Mouse (Mus musculus): ENCODE measurements around the gene Ctnnd1. TPM values are rescaled to one million over a fixed set of nuclear protein-coding genes. Genes with fewer than 3 reads are reported as not detected.
A peak's percentile ranks its signal among the peaks of the same experiment; 100 is the strongest.
"Not testable (repeated sequence)": the region's sequence is repeated elsewhere in the genome, so short reads cannot be mapped to it uniquely, and the experiment has no call there.

Ctnnd1 gene
- 10 to 100 TPM; 46.4 to 49.7 TPM for total RNA-seq (2021)
- long read RNA-seq, experiment 1, partial matches to known transcripts: 9 of 19 reads
- long read RNA-seq, experiment 1, other reads (novel, unspliced or antisense): 10 of 19 reads
- long read RNA-seq, experiment 2, full-length matches to known transcripts: 2 of 25 reads
- long read RNA-seq, experiment 2, partial matches to known transcripts: 8 of 25 reads
- long read RNA-seq, experiment 2, other reads (novel, unspliced or antisense): 15 of 25 reads

GRCm38 (mm10) chr2:84650464-84651195, at the start of gene Ctnnd1:
Gene Ctnnd1, minus strand, starts transcription at chr2:84650765.
- intact Hi-C loops (cut with DNase I; ENCODE audit: low total_unique reads): no loop called here
- peak; percentile 86 for DNase-seq

- no peak for DNase-seq
- intact Hi-C loops (cut with DNase I; ENCODE audit: low total_unique reads): no loop called here
These were observed 44.6 kb upstream of the Ctnnd1 start for GRCm38 (mm10) chr2:84695007-84695695.

GRCm38 (mm10) chr2:84690050-84690449, 39.5 kb upstream of the Ctnnd1 start:
- intact Hi-C loops (cut with DNase I; ENCODE audit: low total_unique reads): no loop called here
- DNase-seq: no peak

- intact Hi-C loops (cut with DNase I; ENCODE audit: low total_unique reads): no loop called here
- no peak for DNase-seq
These were observed 37.7 kb upstream of the Ctnnd1 start for GRCm38 (mm10) chr2:84688080-84688844.

GRCm38 (mm10) chr2:84682605-84683183, 32.1 kb upstream of the Ctnnd1 start:
- no peak for DNase-seq
- intact Hi-C loops (cut with DNase I; ENCODE audit: low total_unique reads): no loop called here

GRCm38 (mm10) chr2:84679016-84679415, 28.5 kb upstream of the Ctnnd1 start, which contains the start of gene Tmx2:
Gene Tmx2, minus strand, starts transcription at chr2:84679140.
- intact Hi-C loops (cut with DNase I; ENCODE audit: low total_unique reads): no loop called here
- no peak for DNase-seq

- intact Hi-C loops (cut with DNase I; ENCODE audit: low total_unique reads): no loop called here
- DNase-seq: peak; percentile 91
These were observed 27.7 kb upstream of the Ctnnd1 start, which contains the start of the genes Gm28635 and Med19 for GRCm38 (mm10) chr2:84677968-84678880. Gene Gm28635, minus strand, starts transcription at chr2:84678041. Gene Med19, plus strand, starts transcription at chr2:84678402.

GRCm38 (mm10) chr2:84677270-84677967, 26.9 kb upstream of the Ctnnd1 start:
- DNase-seq: no peak
- intact Hi-C loops (cut with DNase I; ENCODE audit: low total_unique reads): no loop called here

- DNase-seq; intact Hi-C loops (cut with DNase I; ENCODE audit: low total_unique reads): not testable (repeated sequence)
These were observed 21.0 kb upstream of the Ctnnd1 start for GRCm38 (mm10) chr2:84671535-84671934.

- peak; percentile 82 for DNase-seq
- intact Hi-C loops (cut with DNase I; ENCODE audit: low total_unique reads): no loop called here
These were observed 20.0 kb upstream of the Ctnnd1 start, which contains the start of gene Selenoh for GRCm38 (mm10) chr2:84670569-84670933. Gene Selenoh, minus strand, starts transcription at chr2:84670770.

- intact Hi-C loops (cut with DNase I; ENCODE audit: low total_unique reads): loop anchor here (5.0 to 10.0 kb wide), 2 partner anchors 53 to 215 kb away; no protein-coding TSS in a partner anchor
- DNase-seq: peak; percentile 16
These were observed 19.4 kb upstream of the Ctnnd1 start for GRCm38 (mm10) chr2:84669828-84670568.

GRCm38 (mm10) chr2:84666081-84666480, 15.5 kb upstream of the Ctnnd1 start:
- DNase-seq: no peak
- intact Hi-C loops (cut with DNase I; ENCODE audit: low total_unique reads): loop anchor here (5.0 to 10.0 kb wide), 2 partner anchors 49 to 211 kb away; no protein-coding TSS in a partner anchor

- DNase-seq: peak; percentile 15
- intact Hi-C loops (cut with DNase I; ENCODE audit: low total_unique reads): loop anchor here (10.0 kb wide), 1 partner anchor 208 kb away; no protein-coding TSS in a partner anchor
These were observed 12.3 kb upstream of the Ctnnd1 start for GRCm38 (mm10) chr2:84662866-84663265.

GRCm38 (mm10) chr2:84660253-84660652, 9.7 kb upstream of the Ctnnd1 start:
- DNase-seq: no peak
- intact Hi-C loops (cut with DNase I; ENCODE audit: low total_unique reads): loop anchor here (10.0 kb wide), 1 partner anchor 205 kb away; no protein-coding TSS in a partner anchor

GRCm38 (mm10) chr2:84658806-84659205, 8.2 kb upstream of the Ctnnd1 start, which contains the start of gene Btbd18:
Gene Btbd18, plus strand, starts transcription at chr2:84659079.
- intact Hi-C loops (cut with DNase I; ENCODE audit: low total_unique reads): loop anchor here (5.0 kb wide), 1 partner anchor 37 kb away; no protein-coding TSS in a partner anchor

GRCm38 (mm10) chr2:84655864-84656263, 5.3 kb upstream of the Ctnnd1 start:
- intact Hi-C loops (cut with DNase I; ENCODE audit: low total_unique reads): loop anchor here (5.0 kb wide), 1 partner anchor 34 kb away; no protein-coding TSS in a partner anchor
- DNase-seq: no peak

More at GRCm38 (mm10) chr2:84658806-84659205, 8.2 kb upstream of the Ctnnd1 start, which contains the start of gene Btbd18:
- DNase-seq: no peak
